Mouse (Mus musculus): ENCODE measurements around the gene Mertk. TPM values are rescaled to one million over a fixed set of nuclear protein-coding genes. Genes with fewer than 3 reads are reported as not detected.

Mertk gene
- polyA plus RNA-seq (2012; ENCODE audit: low replicate concordance): 4.7 and 11.3 TPM in 2 replicates

GRCm38 (mm10) chr2:128698693-128699181 lies at the start of gene Mertk:
Mertk (plus strand) TSS chr2:128698956.

GRCm38 (mm10) chr2:128686921-128687557 lies 11.7 kb upstream of the Mertk start, which contains the start of gene Anapc1:
Anapc1 (minus strand) TSS chr2:128687391.

GRCm38 (mm10) chr2:128817786-128818681 lies 119.3 kb downstream of the Mertk start, which contains the start of gene Tmem87b:
Tmem87b (plus strand) TSS chr2:128818118.

Other genes starting within 250 kb of the Mertk start
- gene Spdye4c, start 107.7 kb upstream of the Mertk start, polyA plus RNA-seq (2012; ENCODE audit: low replicate concordance): not detected in 2 replicates
- gene Anapc1, start 11.6 kb upstream of the Mertk start, polyA plus RNA-seq (2012; ENCODE audit: low replicate concordance): 40.9 and 50.9 TPM in 2 replicates
- gene Tmem87b, start 119.2 kb downstream of the Mertk start, polyA plus RNA-seq (2012; ENCODE audit: low replicate concordance): 4.8 and 6.4 TPM in 2 replicates
- gene Fbln7, start 164.0 kb downstream of the Mertk start, polyA plus RNA-seq (2012; ENCODE audit: low replicate concordance): not detected in 2 replicates
- gene Zc3h8, start 245.1 kb downstream of the Mertk start, polyA plus RNA-seq (2012; ENCODE audit: low replicate concordance): 0.26 TPM in 1 of 2 replicates, not detected in the other